Mouse (Mus musculus) lung, embryonic 14.5 days (tissue): ENCODE results near the gene Bod1. TPM values are rescaled to one million over a fixed set of nuclear protein-coding genes. Genes with fewer than 3 reads are reported as not detected.

Experiments
- ATAC-seq: fragments of 200-750 bp; cut with Nextera tagmentation; 2 replicates; pipeline ENCODE4 v1.8.0; 2017; ENCODE audit warnings: mild to moderate bottlenecking, moderate TSS enrichment, moderate library complexity; ENCODE audit not compliant: insufficient read depth
- DNase-seq: peaks from one replicate; pipeline ENCODE4 v3.0.0-alpha.2; 2015
- H3K27ac ChIP-seq: fragments of 300-500 bp; sonication (generic); 2 replicates; pipeline ENCODE4 v1.5.1; 2014; ENCODE audit warnings: low read depth, mild to moderate bottlenecking, moderate library complexity
- H3K27me3 ChIP-seq: fragments of 300-500 bp; sonication (generic); 2 replicates; pipeline ENCODE4 v1.6.1; 2014; ENCODE audit warnings: low read length, control low read depth; ENCODE audit not compliant: insufficient read depth
- H3K36me3 ChIP-seq: fragments of 300-500 bp; sonication (generic); 2 replicates; pipeline ENCODE4 v1.6.1; 2014; ENCODE audit warnings: control low read depth; ENCODE audit not compliant: insufficient read depth
- H3K4me1 ChIP-seq: fragments of 300-500 bp; sonication (generic); 2 replicates; pipeline ENCODE4 v1.6.1; 2014; ENCODE audit warnings: antibody characterized with exemption, control low read depth; ENCODE audit not compliant: insufficient read depth
- H3K4me2 ChIP-seq: fragments of 300-500 bp; sonication (generic); 2 replicates; pipeline ENCODE4 v1.6.1; 2014; ENCODE audit warnings: mild to moderate bottlenecking
- H3K4me3 ChIP-seq: fragments of 300-500 bp; sonication (generic); 2 replicates; pipeline ENCODE4 v1.5.1; 2014; ENCODE audit warnings: low read depth, low read length
- H3K9ac ChIP-seq: fragments of 300-500 bp; sonication (generic); 2 replicates; pipeline ENCODE4 v1.6.1; 2014
- H3K9me3 ChIP-seq: fragments of 300-500 bp; sonication (generic); 2 replicates; pipeline ENCODE4 v1.6.1; 2016; ENCODE audit warnings: low read depth, low read length, control low read depth
- CTCF ChIP-seq: IDR thresholded peaks from 2 replicates; pipeline ENCODE4 v1.5.1; 2016; ENCODE audit warnings: antibody characterized with exemption, low read depth
- WGBS: fragments of 180-500 bp; shearing (Covaris S2); extraction: QIAGEN DNeasy Blood & Tissue Kit; methylation state at CpG from one replicate; pipeline ENCODE4 v1.1.7; 2014; 5-methylcytosine and 5-hydroxymethylcytosine counted together
- polyA plus RNA-seq: library from polyadenylated mRNA; unstranded; fragments of >200 nt; fragmentation: Nextera tagmentation; extraction: Ambion mirVana; gene quantifications from 2 replicates; pipeline ENCODE4 v1.2.1, GENCODE M21; 2014

Bod1 gene
- polyA plus RNA-seq, 1 experiment from 2014 or later: 113 TPM

- TF ChIP-seq CTCF: no peak
- 67% methylated on average over 2 of the region's 2 CpGs for WGBS
- Histone ChIP-seq H3K9ac (no peak overlapping the region), H3K4me2 (no peak overlapping the region), H3K4me3 (no peak overlapping the region), H3K36me3 (no peaks in the 10 kb centered on the region), H3K27me3 (no peaks in the 10 kb centered on the region), H3K27ac (no peak overlapping the region), H3K4me1 (no peaks in the 10 kb centered on the region), H3K9me3 (no peaks in the 10 kb centered on the region)
- no peak for DNase-seq
- no peak for ATAC-seq
Observed at GRCm38 (mm10) chr11:31684126-31684525, 12.4 kb upstream of the Bod1 start.

GRCm38 (mm10) chr11:31679840-31680381 lies 8.2 kb upstream of the Bod1 start:
- Histone ChIP-seq H3K9me3 (no peaks in the 10 kb centered on the region), H3K4me3 (no peak overlapping the region), H3K9ac (no peak overlapping the region), H3K27ac (no peak overlapping the region), H3K27me3 (no peaks in the 10 kb centered on the region), H3K36me3 (no peaks in the 10 kb centered on the region), H3K4me2 (no peak overlapping the region), H3K4me1 (no peaks in the 10 kb centered on the region)
- DNase-seq: peak; percentile 11
- WGBS: 68% methylated on average over 16 of the region's 16 CpGs
- ATAC-seq: no peak
- TF ChIP-seq CTCF: no peak

- Histone ChIP-seq H3K9me3 (no peaks in the 10 kb centered on the region), H3K4me3 (no peak overlapping the region), H3K9ac (no peak overlapping the region), H3K27ac (no peak overlapping the region), H3K27me3 (no peaks in the 10 kb centered on the region), H3K4me1 (no peaks in the 10 kb centered on the region), H3K4me2 (no peak overlapping the region), H3K36me3 (no peaks in the 10 kb centered on the region)
- no peak for ATAC-seq
- TF ChIP-seq CTCF: no peak
- 80% methylated on average over 5 of the region's 5 CpGs for WGBS
- DNase-seq: no peak
Observed at GRCm38 (mm10) chr11:31677309-31677708, 5.6 kb upstream of the Bod1 start.

GRCm38 (mm10) chr11:31676661-31677252 lies 5.1 kb upstream of the Bod1 start:
- H3K9me3 ChIP-seq: no peaks in the 10 kb centered on the region
- DNase-seq (no peak), ATAC-seq (no peak)
- no peaks in the 10 kb centered on the region for H3K27me3 ChIP-seq
- H3K4me3 ChIP-seq: no peak overlapping the region
- H3K9ac ChIP-seq: no peak overlapping the region
- no peaks in the 10 kb centered on the region for H3K36me3 ChIP-seq
- no peak overlapping the region for H3K4me2 ChIP-seq
- 80% methylated on average over 3 of the region's 3 CpGs for WGBS
- H3K4me1 ChIP-seq: no peaks in the 10 kb centered on the region
- no peak overlapping the region for H3K27ac ChIP-seq
- TF ChIP-seq CTCF: no peak

- H3K9ac ChIP-seq: no peak overlapping the region
- TF ChIP-seq CTCF: peak; percentile 74
- no peak overlapping the region for H3K27ac ChIP-seq
- H3K4me3 ChIP-seq: no peak overlapping the region
- no peaks in the 10 kb centered on the region for H3K36me3 ChIP-seq
- DNase-seq (peak; percentile 89), ATAC-seq (no peak)
- H3K27me3 ChIP-seq: no peaks in the 10 kb centered on the region
- no peaks in the 10 kb centered on the region for H3K9me3 ChIP-seq
- 52% methylated on average over 2 of the region's 2 CpGs for WGBS
- H3K4me1 ChIP-seq: no peaks in the 10 kb centered on the region
- H3K4me2 ChIP-seq: no peak overlapping the region
Observed at GRCm38 (mm10) chr11:31675430-31675829, 3.7 kb upstream of the Bod1 start.

GRCm38 (mm10) chr11:31672170-31672563 lies 482 bp upstream of the Bod1 start:
- peak; percentile 21 for DNase-seq
- no peaks in the 10 kb centered on the region for H3K9me3 ChIP-seq
- peak overlapping the region; percentile 75 for H3K4me2 ChIP-seq
- peaks cover 21% of the 10 kb centered on the region for H3K36me3 ChIP-seq
- no peaks in the 10 kb centered on the region for H3K27me3 ChIP-seq
- 14% methylated on average over 9 of the region's 9 CpGs for WGBS
- peak; percentile 69; the same call in 1 of the 2 replicates for ATAC-seq
- H3K9ac ChIP-seq: peak overlapping the region; percentile 93
- H3K4me1 ChIP-seq: no peaks in the 10 kb centered on the region
- no peak overlapping the region for H3K27ac ChIP-seq
- no peak for TF ChIP-seq CTCF
- peak overlapping the region; percentile 94 for H3K4me3 ChIP-seq

GRCm38 (mm10) chr11:31670468-31670921 lies 1.2 kb downstream of the Bod1 start:
- 65% methylated on average over 5 of the region's 5 CpGs for WGBS
- Histone ChIP-seq H3K4me1 (no peaks in the 10 kb centered on the region), H3K27me3 (no peaks in the 10 kb centered on the region), H3K9ac (no peak overlapping the region; the same call in 1 of the 2 replicates), H3K9me3 (no peaks in the 10 kb centered on the region), H3K4me3 (peak overlapping the region; percentile 94), H3K4me2 (peak overlapping the region; percentile 75), H3K27ac (no peak overlapping the region), H3K36me3 (peaks cover 36% of the 10 kb centered on the region)
- DNase-seq (no peak), ATAC-seq (no peak)
- no peak for TF ChIP-seq CTCF
